Mouse (Mus musculus) hindbrain, embryonic 10.5 days (tissue): ENCODE results near the gene Gm11639. TPM values are rescaled to one million over a fixed set of nuclear protein-coding genes. Genes with fewer than 3 reads are reported as not detected.

ENCODE experiments used
- DNase-seq: peaks from one replicate; pipeline ENCODE4 v3.0.0-alpha.2; 2017; ENCODE audit warnings: low spot score
- H3K27ac ChIP-seq: fragments of 300-500 bp; sonication (generic); 2 replicates; pipeline ENCODE4 v1.5.1; 2016; ENCODE audit warnings: mild to moderate bottlenecking, moderate library complexity
- H3K27me3 ChIP-seq: fragments of 300-500 bp; sonication (generic); 2 replicates; pipeline ENCODE4 v1.6.1; 2016; ENCODE audit warnings: mild to moderate bottlenecking; ENCODE audit not compliant: poor library complexity, insufficient read depth, severe bottlenecking
- H3K36me3 ChIP-seq: fragments of 300-500 bp; sonication (generic); 2 replicates; pipeline ENCODE4 v1.6.1; 2016; ENCODE audit warnings: mild to moderate bottlenecking, moderate library complexity
- H3K4me1 ChIP-seq: fragments of 300-500 bp; sonication (generic); replicated peaks from 2 replicates; pipeline ENCODE4 v1.6.1; 2016; ENCODE audit warnings: mild to moderate bottlenecking
- H3K4me3 ChIP-seq: fragments of 300-500 bp; sonication (generic); 2 replicates; pipeline ENCODE4 v1.5.1; 2016; ENCODE audit warnings: mild to moderate bottlenecking, moderate library complexity
- H3K9me3 ChIP-seq: fragments of 300-500 bp; sonication (generic); 2 replicates; pipeline ENCODE4 v1.6.1; 2016; ENCODE audit warnings: mild to moderate bottlenecking, moderate library complexity
- WGBS: fragments of 180-500 bp; shearing (Covaris S2); methylation state at CpG from one replicate; pipeline ENCODE4 v1.1.7; 2016; 5-methylcytosine and 5-hydroxymethylcytosine counted together
- polyA plus RNA-seq: library from polyadenylated mRNA; unstranded; fragments of >200 nt; fragmentation: Nextera tagmentation; extraction: Ambion mirVana; gene quantifications from 2 replicates; pipeline ENCODE4 v1.2.1, GENCODE M21; 2016

Gm11639 gene
- 0.01 TPM in 1 of 2 replicates, not detected in the other for polyA plus RNA-seq

GRCm38 (mm10) chr11:104685548-104685947 lies at the start of gene Gm11639:
Gm11639 (plus strand) TSS chr11:104685707.
- no peak for DNase-seq
- Histone ChIP-seq H3K4me1 (peaks cover 7% of the 10 kb centered on the region; the same call in 1 of the 2 replicates), H3K4me3 (peak within 1 kb of the TSS; percentile 36), H3K36me3 (no peaks in the 10 kb centered on the region), H3K9me3 (no peaks in the 10 kb centered on the region), H3K27me3 (peaks cover 5% of the 10 kb centered on the region; the same call in 1 of the 2 replicates), H3K27ac (no peak within 1 kb of the TSS)
- 18% methylated on average over 23 of the region's 23 CpGs for WGBS

GRCm38 (mm10) chr11:104637010-104637409 lies 48.5 kb upstream of the Gm11639 start:
- H3K27me3 ChIP-seq: no peaks in the 10 kb centered on the region
- no peak overlapping the region for H3K4me3 ChIP-seq
- WGBS: 94% methylated on average over 14 of the region's 14 CpGs
- no peak for DNase-seq
- H3K4me1 ChIP-seq: peaks cover 16% of the 10 kb centered on the region
- no peaks in the 10 kb centered on the region for H3K9me3 ChIP-seq
- no peaks in the 10 kb centered on the region for H3K36me3 ChIP-seq
- no peak overlapping the region for H3K27ac ChIP-seq

- Histone ChIP-seq H3K4me1 (peaks cover 10% of the 10 kb centered on the region), H3K4me3 (no peak overlapping the region), H3K9me3 (no peaks in the 10 kb centered on the region), H3K27ac (no peak overlapping the region), H3K36me3 (no peaks in the 10 kb centered on the region), H3K27me3 (no peaks in the 10 kb centered on the region)
- 55% methylated on average over 5 of the region's 5 CpGs for WGBS
- no peak for DNase-seq
Observed at GRCm38 (mm10) chr11:104638006-104638405, 47.5 kb upstream of the Gm11639 start.

- Histone ChIP-seq H3K9me3 (no peaks in the 10 kb centered on the region), H3K27me3 (no peaks in the 10 kb centered on the region), H3K27ac (no peak overlapping the region), H3K36me3 (no peaks in the 10 kb centered on the region), H3K4me1 (peaks cover 15% of the 10 kb centered on the region), H3K4me3 (no peak overlapping the region)
- WGBS: 81% methylated on average over 2 of the region's 2 CpGs
- no peak for DNase-seq
Observed at GRCm38 (mm10) chr11:104638906-104639305, 46.6 kb upstream of the Gm11639 start.

GRCm38 (mm10) chr11:104639634-104640033 lies 45.9 kb upstream of the Gm11639 start:
- DNase-seq: no peak
- no peaks in the 10 kb centered on the region for H3K36me3 ChIP-seq
- no peak overlapping the region for H3K27ac ChIP-seq
- H3K4me1 ChIP-seq: peaks cover 15% of the 10 kb centered on the region
- no peaks in the 10 kb centered on the region for H3K9me3 ChIP-seq
- 87% methylated on average over 9 of the region's 9 CpGs for WGBS
- no peak overlapping the region for H3K4me3 ChIP-seq
- no peaks in the 10 kb centered on the region for H3K27me3 ChIP-seq

- H3K4me1 ChIP-seq: peaks cover 15% of the 10 kb centered on the region
- 83% methylated on average over 10 of the region's 10 CpGs for WGBS
- no peak overlapping the region for H3K27ac ChIP-seq
- H3K36me3 ChIP-seq: no peaks in the 10 kb centered on the region
- no peaks in the 10 kb centered on the region for H3K27me3 ChIP-seq
- DNase-seq: no peak
- H3K9me3 ChIP-seq: no peaks in the 10 kb centered on the region
- H3K4me3 ChIP-seq: no peak overlapping the region
Observed at GRCm38 (mm10) chr11:104640894-104641293, 44.6 kb upstream of the Gm11639 start.

- Histone ChIP-seq H3K36me3 (no peaks in the 10 kb centered on the region), H3K4me3 (no peak overlapping the region), H3K9me3 (no peaks in the 10 kb centered on the region), H3K27me3 (no peaks in the 10 kb centered on the region), H3K4me1 (peaks cover 21% of the 10 kb centered on the region), H3K27ac (peak overlapping the region; percentile 45; the same call in 1 of the 2 replicates)
- DNase-seq: no peak
- 87% methylated on average over 4 of the region's 4 CpGs for WGBS
Observed at GRCm38 (mm10) chr11:104643236-104643635, 42.3 kb upstream of the Gm11639 start.

- Histone ChIP-seq H3K27me3 (no peaks in the 10 kb centered on the region), H3K27ac (no peak overlapping the region), H3K4me1 (peaks cover 16% of the 10 kb centered on the region), H3K36me3 (no peaks in the 10 kb centered on the region), H3K9me3 (no peaks in the 10 kb centered on the region), H3K4me3 (no peak overlapping the region)
- no peak for DNase-seq
- 96% methylated on average over 6 of the region's 6 CpGs for WGBS
Observed at GRCm38 (mm10) chr11:104645402-104645801, 40.1 kb upstream of the Gm11639 start.

- H3K27ac ChIP-seq: no peak overlapping the region
- H3K9me3 ChIP-seq: no peaks in the 10 kb centered on the region
- no peak for DNase-seq
- no peaks in the 10 kb centered on the region for H3K36me3 ChIP-seq
- H3K27me3 ChIP-seq: no peaks in the 10 kb centered on the region
- 83% methylated on average over 4 of the region's 4 CpGs for WGBS
- H3K4me1 ChIP-seq: peaks cover 16% of the 10 kb centered on the region
- H3K4me3 ChIP-seq: no peak overlapping the region
Observed at GRCm38 (mm10) chr11:104646173-104646572, 39.3 kb upstream of the Gm11639 start.

- DNase-seq: no peak
- Histone ChIP-seq H3K4me3 (no peak overlapping the region), H3K27me3 (no peaks in the 10 kb centered on the region), H3K36me3 (no peaks in the 10 kb centered on the region), H3K9me3 (no peaks in the 10 kb centered on the region), H3K4me1 (peaks cover 16% of the 10 kb centered on the region), H3K27ac (0 out of 2 replicates have a peak overlapping the region, but pooled peaks have one; percentile 56)
- 77% methylated on average over 5 of the region's 5 CpGs for WGBS
Observed at GRCm38 (mm10) chr11:104646611-104647010, 38.9 kb upstream of the Gm11639 start.

GRCm38 (mm10) chr11:104647188-104647867 lies 38.2 kb upstream of the Gm11639 start:
- peaks cover 16% of the 10 kb centered on the region for H3K4me1 ChIP-seq
- H3K36me3 ChIP-seq: no peaks in the 10 kb centered on the region
- H3K27ac ChIP-seq: peak overlapping the region; percentile 56
- H3K9me3 ChIP-seq: no peaks in the 10 kb centered on the region
- H3K27me3 ChIP-seq: no peaks in the 10 kb centered on the region
- 57% methylated on average over 8 of the region's 8 CpGs for WGBS
- H3K4me3 ChIP-seq: no peak overlapping the region
- DNase-seq: no peak

GRCm38 (mm10) chr11:104648571-104648970 lies 36.9 kb upstream of the Gm11639 start:
- WGBS: 59% methylated on average over 3 of the region's 3 CpGs
- H3K9me3 ChIP-seq: no peaks in the 10 kb centered on the region
- no peak overlapping the region for H3K4me3 ChIP-seq
- no peaks in the 10 kb centered on the region for H3K27me3 ChIP-seq
- peaks cover 14% of the 10 kb centered on the region for H3K4me1 ChIP-seq
- H3K27ac ChIP-seq: no peak overlapping the region
- peak; percentile 40 for DNase-seq
- no peaks in the 10 kb centered on the region for H3K36me3 ChIP-seq

- H3K4me3 ChIP-seq: no peak overlapping the region
- 95% methylated on average over 4 of the region's 4 CpGs for WGBS
Observed at GRCm38 (mm10) chr11:104660599-104660998, 24.9 kb upstream of the Gm11639 start.

More at GRCm38 (mm10) chr11:104660599-104660998, 24.9 kb upstream of the Gm11639 start:
- no peak overlapping the region for H3K27ac ChIP-seq
- H3K4me1 ChIP-seq: no peaks in the 10 kb centered on the region
- no peaks in the 10 kb centered on the region for H3K27me3 ChIP-seq
- H3K9me3 ChIP-seq: 0 out of 2 replicates have a peak, but pooled peaks cover 5% of the 10 kb centered on the region
- DNase-seq: no peak
- no peaks in the 10 kb centered on the region for H3K36me3 ChIP-seq
